Mouse (Mus musculus): ENCODE data around the gene Itpkb. TPM values are rescaled to one million over a fixed set of nuclear protein-coding genes. Genes with fewer than 3 reads are reported as not detected.

The Itpkb gene
- polyA plus RNA-seq, 1 experiment, result 18.1 TPM

GRCm38 (mm10) chr1:180318407-180318806, 11.9 kb upstream of the Itpkb start:
- WGBS, result 29% methylated on average over 5 of the region's 5 CpGs
- Histone ChIP-seq H3K4me3 (replicated peaks; ENCODE audit: control insufficient read depth, low read depth, low read length) (no peak overlapping the region), H3K4me1 (ENCODE audit: control insufficient read depth, insufficient read depth, low read length) (peaks cover 5% of the 10 kb centered on the region; the same call in 1 of the 2 replicates), H3K27ac (ENCODE audit: control insufficient read depth, insufficient read depth, low read depth, low read length, poor library complexity) (peak overlapping the region; percentile 71)
- TF ChIP-seq CTCF (IDR thresholded peaks at IDR 0.05; ENCODE audit: control insufficient read depth, insufficient read depth, low read length) (no peak), POLR2A (IDR thresholded peaks at IDR 0.05; ENCODE audit: borderline replicate concordance, control insufficient read depth, low read depth, low read length) (no peak)

GRCm38 (mm10) chr1:180319895-180320294, 10.4 kb upstream of the Itpkb start:
- Histone ChIP-seq H3K4me1 (ENCODE audit: control insufficient read depth, insufficient read depth, low read length) (peaks cover 5% of the 10 kb centered on the region; the same call in 1 of the 2 replicates), H3K4me3 (replicated peaks; ENCODE audit: control insufficient read depth, low read depth, low read length) (no peak overlapping the region), H3K27ac (ENCODE audit: control insufficient read depth, insufficient read depth, low read depth, low read length, poor library complexity) (no peak overlapping the region)
- no peak for TF ChIP-seq POLR2A (IDR thresholded peaks at IDR 0.05; ENCODE audit: borderline replicate concordance, control insufficient read depth, low read depth, low read length)
- no peak for TF ChIP-seq CTCF (IDR thresholded peaks at IDR 0.05; ENCODE audit: control insufficient read depth, insufficient read depth, low read length)
- 85% methylated on average over 10 of the region's 10 CpGs for WGBS

GRCm38 (mm10) chr1:180322896-180323295, 7.4 kb upstream of the Itpkb start:
- WGBS, result 88% methylated on average over 3 of the region's 3 CpGs
- Histone ChIP-seq H3K4me1 (ENCODE audit: control insufficient read depth, insufficient read depth, low read length) (peaks cover 5% of the 10 kb centered on the region; the same call in 1 of the 2 replicates), H3K4me3 (replicated peaks; ENCODE audit: control insufficient read depth, low read depth, low read length) (no peak overlapping the region), H3K27ac (ENCODE audit: control insufficient read depth, insufficient read depth, low read depth, low read length, poor library complexity) (no peak overlapping the region)
- TF ChIP-seq CTCF (IDR thresholded peaks at IDR 0.05; ENCODE audit: control insufficient read depth, insufficient read depth, low read length) (no peak), POLR2A (IDR thresholded peaks at IDR 0.05; ENCODE audit: borderline replicate concordance, control insufficient read depth, low read depth, low read length) (no peak)

GRCm38 (mm10) chr1:180323491-180323890, 6.8 kb upstream of the Itpkb start:
- TF ChIP-seq CTCF (IDR thresholded peaks at IDR 0.05; ENCODE audit: control insufficient read depth, insufficient read depth, low read length) (no peak), POLR2A (IDR thresholded peaks at IDR 0.05; ENCODE audit: borderline replicate concordance, control insufficient read depth, low read depth, low read length) (no peak)
- Histone ChIP-seq H3K4me3 (replicated peaks; ENCODE audit: control insufficient read depth, low read depth, low read length) (no peak overlapping the region), H3K27ac (ENCODE audit: control insufficient read depth, insufficient read depth, low read depth, low read length, poor library complexity) (no peak overlapping the region), H3K4me1 (ENCODE audit: control insufficient read depth, insufficient read depth, low read length) (peaks cover 2% of the 10 kb centered on the region; the same call in 1 of the 2 replicates)
- 72% methylated on average over 5 of the region's 5 CpGs for WGBS

GRCm38 (mm10) chr1:180324271-180324670, 6.0 kb upstream of the Itpkb start:
- 83% methylated on average over 4 of the region's 4 CpGs for WGBS
- H3K27ac ChIP-seq (ENCODE audit: control insufficient read depth, insufficient read depth, low read depth, low read length, poor library complexity), result no peak overlapping the region
- TF ChIP-seq CTCF (IDR thresholded peaks at IDR 0.05; ENCODE audit: control insufficient read depth, insufficient read depth, low read length) (no peak), POLR2A (IDR thresholded peaks at IDR 0.05; ENCODE audit: borderline replicate concordance, control insufficient read depth, low read depth, low read length) (no peak)
- no peaks in the 10 kb centered on the region for H3K4me1 ChIP-seq (ENCODE audit: control insufficient read depth, insufficient read depth, low read length)
- no peak overlapping the region for H3K4me3 ChIP-seq (replicated peaks; ENCODE audit: control insufficient read depth, low read depth, low read length)

GRCm38 (mm10) chr1:180328794-180329665, 1.3 kb upstream of the Itpkb start:
- WGBS, result 25% methylated on average over 12 of the region's 12 CpGs
- peak overlapping the region; percentile 52 for H3K27ac ChIP-seq (ENCODE audit: control insufficient read depth, insufficient read depth, low read depth, low read length, poor library complexity)

GRCm38 (mm10) chr1:180329706-180330105, 579 bp upstream of the Itpkb start:
- H3K27ac ChIP-seq (ENCODE audit: control insufficient read depth, insufficient read depth, low read depth, low read length, poor library complexity), result peak overlapping the region; percentile 52
- peaks cover 1% of the 10 kb centered on the region; the same call in 1 of the 2 replicates for H3K4me1 ChIP-seq (ENCODE audit: control insufficient read depth, insufficient read depth, low read length)
- 6% methylated on average over 6 of the region's 6 CpGs for WGBS
- TF ChIP-seq CTCF (IDR thresholded peaks at IDR 0.05; ENCODE audit: control insufficient read depth, insufficient read depth, low read length) (no peak), POLR2A (IDR thresholded peaks at IDR 0.05; ENCODE audit: borderline replicate concordance, control insufficient read depth, low read depth, low read length) (no peak)
- no peak overlapping the region for H3K4me3 ChIP-seq (replicated peaks; ENCODE audit: control insufficient read depth, low read depth, low read length)

More at GRCm38 (mm10) chr1:180328794-180329665, 1.3 kb upstream of the Itpkb start:
- H3K4me3 ChIP-seq (replicated peaks; ENCODE audit: control insufficient read depth, low read depth, low read length), result no peak overlapping the region
- TF ChIP-seq POLR2A (IDR thresholded peaks at IDR 0.05; ENCODE audit: borderline replicate concordance, control insufficient read depth, low read depth, low read length) (no peak), CTCF (IDR thresholded peaks at IDR 0.05; ENCODE audit: control insufficient read depth, insufficient read depth, low read length) (no peak)
- H3K4me1 ChIP-seq (ENCODE audit: control insufficient read depth, insufficient read depth, low read length), result no peaks in the 10 kb centered on the region; the same call in 1 of the 2 replicates

- TF ChIP-seq CTCF (IDR thresholded peaks at IDR 0.05; ENCODE audit: control insufficient read depth, insufficient read depth, low read length), result no peak
- TF ChIP-seq POLR2A (IDR thresholded peaks at IDR 0.05; ENCODE audit: borderline replicate concordance, control insufficient read depth, low read depth, low read length), result no peak
- peak overlapping the region; percentile 86 for H3K4me3 ChIP-seq (replicated peaks; ENCODE audit: control insufficient read depth, low read depth, low read length)
- H3K27ac ChIP-seq (ENCODE audit: control insufficient read depth, insufficient read depth, low read depth, low read length, poor library complexity), result peak overlapping the region; percentile 93
- H3K4me1 ChIP-seq (ENCODE audit: control insufficient read depth, insufficient read depth, low read length), result peaks cover 1% of the 10 kb centered on the region; the same call in 1 of the 2 replicates
- under 1% methylated on average over 58 of the region's 58 CpGs for WGBS
These were observed 641 bp downstream of the Itpkb start for GRCm38 (mm10) chr1:180330707-180331545.
